Mouse (Mus musculus): ENCODE results near the gene Masp2. TPM values are rescaled to one million over a fixed set of nuclear protein-coding genes. Genes with fewer than 3 reads are reported as not detected.

Gene Masp2
- 0.33 and 0.42 TPM in 2 replicates for total RNA-seq (2014; rRNA removed)
- 0.55 TPM in 1 of 2 replicates, not detected in the other for polyA plus RNA-seq (2015; fragmentation: Nextera tagmentation; extraction: Ambion mirVana)

- H3K9me3 ChIP-seq (ENCODE audit: low read length) = no peaks in the 10 kb centered on the region
- H3K9ac ChIP-seq (replicated peaks; ENCODE audit: low read length, poor library complexity, severe bottlenecking) = no peak within 1 kb of the TSS
- H3K36me3 ChIP-seq (ENCODE audit: insufficient read depth, low read length) = no peaks in the 10 kb centered on the region
- no peak for ATAC-seq (ENCODE audit: low FRiP score)
- no peak within 1 kb of the TSS for H3K4me2 ChIP-seq (ENCODE audit: low read depth, low read length, poor library complexity, severe bottlenecking)
- 92% methylated on average over 14 of the region's 14 CpGs for WGBS
- TF ChIP-seq CTCF (IDR thresholded peaks at IDR 0.05) = no peak
- H3K4me1 ChIP-seq (ENCODE audit: insufficient read depth, low read length) = no peaks in the 10 kb centered on the region
- no peak within 1 kb of the TSS for H3K4me3 ChIP-seq (ENCODE audit: low read depth, low read length)
- H3K27me3 ChIP-seq (ENCODE audit: insufficient read depth, low read length) = no peaks in the 10 kb centered on the region
- H3K27ac ChIP-seq (ENCODE audit: low read depth, low read length) = no peak within 1 kb of the TSS
- no peak for DNase-seq (ENCODE audit: low spot score)
Measured at GRCm38 (mm10) chr4:148602357-148603120, at the start of gene Masp2. Gene Masp2 (plus strand): TSS chr4:148602554.

- Histone ChIP-seq H3K36me3 (ENCODE audit: insufficient read depth, low read length) (peaks cover 65% of the 10 kb centered on the region), H3K4me3 (ENCODE audit: low read depth, low read length) (peak overlapping the region; percentile 61), H3K27ac (ENCODE audit: low read depth, low read length) (peak overlapping the region; percentile 91), H3K27me3 (ENCODE audit: insufficient read depth, low read length) (no peaks in the 10 kb centered on the region), H3K9me3 (ENCODE audit: low read length) (no peaks in the 10 kb centered on the region), H3K4me2 (ENCODE audit: low read depth, low read length, poor library complexity, severe bottlenecking) (peak overlapping the region; percentile 46), H3K4me1 (ENCODE audit: insufficient read depth, low read length) (no peaks in the 10 kb centered on the region; the same call in 1 of the 2 replicates), H3K9ac (replicated peaks; ENCODE audit: low read length, poor library complexity, severe bottlenecking) (peak overlapping the region; percentile 93)
- no peak for TF ChIP-seq CTCF (IDR thresholded peaks at IDR 0.05)
- ATAC-seq (ENCODE audit: low FRiP score) = peak; percentile 68; the same call in 1 of the 2 replicates
- WGBS = 27% methylated on average over 6 of the region's 6 CpGs
- DNase-seq (ENCODE audit: low spot score) = no peak
Measured at GRCm38 (mm10) chr4:148557766-148558165, 44.6 kb upstream of the Masp2 start.

GRCm38 (mm10) chr4:148558297-148559000, 43.9 kb upstream of the Masp2 start, which contains the start of gene Exosc10:
Gene Exosc10 (plus strand): TSS chr4:148558429.
- Histone ChIP-seq H3K9me3 (ENCODE audit: low read length) (no peaks in the 10 kb centered on the region), H3K9ac (replicated peaks; ENCODE audit: low read length, poor library complexity, severe bottlenecking) (peak within 1 kb of the TSS; percentile 93), H3K4me3 (ENCODE audit: low read depth, low read length) (peak within 1 kb of the TSS; percentile 61), H3K27me3 (ENCODE audit: insufficient read depth, low read length) (no peaks in the 10 kb centered on the region), H3K36me3 (ENCODE audit: insufficient read depth, low read length) (peaks cover 65% of the 10 kb centered on the region), H3K4me2 (ENCODE audit: low read depth, low read length, poor library complexity, severe bottlenecking) (peak within 1 kb of the TSS; percentile 46), H3K4me1 (ENCODE audit: insufficient read depth, low read length) (no peaks in the 10 kb centered on the region; the same call in 1 of the 2 replicates), H3K27ac (ENCODE audit: low read depth, low read length) (peak within 1 kb of the TSS; percentile 91)
- DNase-seq (ENCODE audit: low spot score) (peak; percentile 93), ATAC-seq (ENCODE audit: low FRiP score) (peak; percentile 92)
- no peak for TF ChIP-seq CTCF (IDR thresholded peaks at IDR 0.05)
- under 1% methylated on average over 63 of the region's 63 CpGs for WGBS

- Histone ChIP-seq H3K9me3 (ENCODE audit: low read length) (no peaks in the 10 kb centered on the region), H3K9ac (replicated peaks; ENCODE audit: low read length, poor library complexity, severe bottlenecking) (no peak overlapping the region), H3K4me2 (ENCODE audit: low read depth, low read length, poor library complexity, severe bottlenecking) (no peak overlapping the region), H3K4me1 (ENCODE audit: insufficient read depth, low read length) (no peaks in the 10 kb centered on the region; the same call in 1 of the 2 replicates), H3K27me3 (ENCODE audit: insufficient read depth, low read length) (no peaks in the 10 kb centered on the region), H3K36me3 (ENCODE audit: insufficient read depth, low read length) (peaks cover 64% of the 10 kb centered on the region), H3K4me3 (ENCODE audit: low read depth, low read length) (no peak overlapping the region), H3K27ac (ENCODE audit: low read depth, low read length) (no peak overlapping the region)
- no peak for TF ChIP-seq CTCF (IDR thresholded peaks at IDR 0.05)
- DNase-seq (ENCODE audit: low spot score) (no peak), ATAC-seq (ENCODE audit: low FRiP score) (no peak)
- 94% methylated on average over 17 of the region's 17 CpGs for WGBS
Measured at GRCm38 (mm10) chr4:148562676-148563075, 39.7 kb upstream of the Masp2 start.

- Histone ChIP-seq H3K9ac (replicated peaks; ENCODE audit: low read length, poor library complexity, severe bottlenecking) (no peak overlapping the region), H3K9me3 (ENCODE audit: low read length) (no peaks in the 10 kb centered on the region), H3K36me3 (ENCODE audit: insufficient read depth, low read length) (peaks cover 73% of the 10 kb centered on the region), H3K27me3 (ENCODE audit: insufficient read depth, low read length) (no peaks in the 10 kb centered on the region), H3K4me2 (ENCODE audit: low read depth, low read length, poor library complexity, severe bottlenecking) (no peak overlapping the region), H3K27ac (ENCODE audit: low read depth, low read length) (no peak overlapping the region), H3K4me1 (ENCODE audit: insufficient read depth, low read length) (no peaks in the 10 kb centered on the region; the same call in 1 of the 2 replicates), H3K4me3 (ENCODE audit: low read depth, low read length) (no peak overlapping the region)
- ATAC-seq (ENCODE audit: low FRiP score) (no peak), DNase-seq (ENCODE audit: low spot score) (no peak)
- WGBS = 96% methylated on average over 12 of the region's 12 CpGs
- TF ChIP-seq CTCF (IDR thresholded peaks at IDR 0.05) = no peak
Measured at GRCm38 (mm10) chr4:148563595-148563994, 38.8 kb upstream of the Masp2 start.

Measured in midbrain, postnatal 0 days (tissue).